In the genomic region with DNA sequence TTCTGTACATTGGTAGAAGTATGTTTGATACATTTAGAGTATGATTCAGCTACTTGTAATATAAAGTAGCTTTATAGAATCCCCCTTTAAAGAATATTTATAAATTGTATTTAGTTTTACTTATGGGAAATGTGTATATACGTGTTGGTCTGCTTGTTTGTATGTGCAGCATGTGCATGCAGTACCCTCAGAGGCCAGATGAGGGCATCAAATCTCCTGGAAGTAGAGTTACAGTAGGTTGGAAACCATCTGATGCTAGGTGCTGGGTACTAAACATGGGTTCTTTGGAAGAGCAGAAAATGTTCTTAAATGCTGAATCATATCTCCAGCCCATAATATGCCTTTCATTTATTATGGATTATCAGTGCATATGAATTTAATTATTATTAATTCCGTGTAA, we compare ENCODE assay signal across 20 mouse cellular contexts. TPM values are rescaled to one million over a fixed set of nuclear protein-coding genes. Genes with fewer than 3 reads are reported as not detected.
A peak's percentile ranks its signal among the peaks of the same experiment; 100 is the strongest.
DNase-seq lines count a peak whose midpoint lies in the region; ATAC-seq and TF ChIP-seq lines count a peak whose summit lies in the region.
"Had no signal": no experiment of that assay in that cellular context is flagged by ENCODE, and none has a peak within 500 bp of the region (broad histone marks: within the 10 kb centered on the region; RNA-seq: fewer than 3 reads in every experiment).

No protein-coding gene starts in this region.

- no peak for DNase-seq in hindbrain, postnatal 0 days (ENCODE audit: low spot score)
- no peak for DNase-seq in hindbrain, embryonic 11.5 days (ENCODE audit: low spot score)
- DNase-seq in liver, postnatal 0 days, result no peak
- DNase-seq in A20 (ENCODE audit: low read depth, low spot score), result peak; percentile 6
- peak; percentile 54 for DNase-seq in ZHBTc4 (ENCODE audit: low read depth, low spot score)
- no peak for DNase-seq in c-Kit-positive CD71-positive TER-119-positive erythroid progenitor cells, embryonic 14.5 days (ENCODE audit: low spot score)
- DNase-seq: adrenal gland, adult 2 months; cerebellum, adult 9-11 months; gastrocnemius, postnatal 25 days; lung, embryonic 14.5 days; lung, postnatal 36 days; thymus, postnatal 36 days had no signal

- no peak overlapping the region for H3K9ac ChIP-seq in hindbrain, postnatal 0 days (replicated peaks; ENCODE audit: low read length)
- H3K9ac ChIP-seq in hindbrain, embryonic 11.5 days (ENCODE audit: low read depth, low read length), result no peak overlapping the region
- no peak overlapping the region for H3K9ac ChIP-seq in liver, postnatal 0 days (replicated peaks)
- no peak overlapping the region for H3K9ac ChIP-seq in liver, embryonic 12.5 days
- no peak overlapping the region for H3K9ac ChIP-seq in heart, embryonic 11.5 days (ENCODE audit: low read depth, low read length)
- H3K9ac ChIP-seq: embryonic facial prominence, embryonic 13.5 days; forebrain, embryonic 15.5 days; kidney, embryonic 15.5 days; lung, embryonic 14.5 days had no signal

- H3K9me3 ChIP-seq in hindbrain, postnatal 0 days (ENCODE audit: low read length), result no peaks in the 10 kb centered on the region
- no peaks in the 10 kb centered on the region for H3K9me3 ChIP-seq in hindbrain, embryonic 11.5 days (ENCODE audit: control insufficient read depth, low read length)
- H3K9me3 ChIP-seq in liver, postnatal 0 days (ENCODE audit: low read length), result no peaks in the 10 kb centered on the region
- H3K9me3 ChIP-seq in liver, embryonic 12.5 days (replicated peaks), result no peaks in the 10 kb centered on the region; the same call in 1 of the 2 replicates
- no peaks in the 10 kb centered on the region for H3K9me3 ChIP-seq in heart, embryonic 11.5 days (replicated peaks; ENCODE audit: control insufficient read depth, low read length)
- H3K9me3 ChIP-seq: embryonic facial prominence, embryonic 13.5 days; forebrain, embryonic 15.5 days; hindbrain, embryonic 10.5 days; kidney, embryonic 15.5 days had no signal

- peak; percentile 41 for TF ChIP-seq CTCF in hindbrain, postnatal 0 days (IDR thresholded peaks at IDR 0.05; ENCODE audit: low read depth)
- peak; percentile 30 for TF ChIP-seq CTCF in liver, postnatal 0 days (IDR thresholded peaks at IDR 0.05; ENCODE audit: low read depth)

- ATAC-seq in hindbrain, postnatal 0 days, result no peak
- no peak for ATAC-seq in hindbrain, embryonic 11.5 days (ENCODE audit: low FRiP score)
- no peak for ATAC-seq in liver, postnatal 0 days
- no peak for ATAC-seq in liver, embryonic 12.5 days
- no peak for ATAC-seq in heart, embryonic 11.5 days (replicated peaks; ENCODE audit: insufficient number of reproducible peaks, low FRiP score, low TSS enrichment)
- ATAC-seq: forebrain, embryonic 15.5 days had no signal

- 92% methylated on average over 2 of the region's 2 CpGs for WGBS in hindbrain, postnatal 0 days
- WGBS in hindbrain, embryonic 11.5 days, result 92% methylated on average over 2 of the region's 2 CpGs
- 82% methylated on average over 2 of the region's 2 CpGs for WGBS in liver, postnatal 0 days (ENCODE audit: insufficient replicate concordance)
- 64% methylated on average over 2 of the region's 2 CpGs for WGBS in liver, embryonic 12.5 days (ENCODE audit: insufficient replicate concordance)
- 80% methylated on average over 2 of the region's 2 CpGs for WGBS in heart, embryonic 11.5 days (ENCODE audit: insufficient replicate concordance)

- H3K4me2 ChIP-seq in hindbrain, postnatal 0 days (ENCODE audit: low read depth, low read length), result no peak overlapping the region
- H3K4me2 ChIP-seq in hindbrain, embryonic 11.5 days (replicated peaks; ENCODE audit: low read depth, low read length), result no peak overlapping the region
- H3K4me2 ChIP-seq in liver, postnatal 0 days (ENCODE audit: low read depth, low read length), result no peak overlapping the region
- no peak overlapping the region for H3K4me2 ChIP-seq in liver, embryonic 12.5 days
- no peak overlapping the region for H3K4me2 ChIP-seq in heart, embryonic 11.5 days
- H3K4me2 ChIP-seq: embryonic facial prominence, embryonic 13.5 days; forebrain, embryonic 15.5 days; kidney, embryonic 15.5 days; liver, embryonic 11.5 days; lung, embryonic 14.5 days had no signal

- H3K27me3 ChIP-seq in hindbrain, postnatal 0 days (ENCODE audit: insufficient read depth, low read length), result no peaks in the 10 kb centered on the region
- no peaks in the 10 kb centered on the region for H3K27me3 ChIP-seq in hindbrain, embryonic 11.5 days (ENCODE audit: control insufficient read depth, insufficient read depth, low read length)
- H3K27me3 ChIP-seq in liver, postnatal 0 days (ENCODE audit: insufficient read depth, low read length), result no peaks in the 10 kb centered on the region
- no peaks in the 10 kb centered on the region for H3K27me3 ChIP-seq in liver, embryonic 12.5 days (replicated peaks)
- no peaks in the 10 kb centered on the region for H3K27me3 ChIP-seq in heart, embryonic 11.5 days (ENCODE audit: control insufficient read depth, insufficient read depth, low read length)
- H3K27me3 ChIP-seq: embryonic facial prominence, embryonic 13.5 days; forebrain, embryonic 15.5 days; kidney, embryonic 15.5 days had no signal

- no peaks in the 10 kb centered on the region for H3K4me1 ChIP-seq in hindbrain, postnatal 0 days (ENCODE audit: insufficient read depth, low read length)
- no peaks in the 10 kb centered on the region for H3K4me1 ChIP-seq in hindbrain, embryonic 11.5 days (replicated peaks; ENCODE audit: control insufficient read depth, insufficient read depth, low read length)
- H3K4me1 ChIP-seq in liver, postnatal 0 days (ENCODE audit: insufficient read depth), result no peaks in the 10 kb centered on the region
- H3K4me1 ChIP-seq in liver, embryonic 12.5 days, result no peaks in the 10 kb centered on the region
- H3K4me1 ChIP-seq in heart, embryonic 11.5 days (ENCODE audit: control insufficient read depth, insufficient read depth, low read length), result no peaks in the 10 kb centered on the region
- H3K4me1 ChIP-seq: embryonic facial prominence, embryonic 13.5 days; forebrain, embryonic 15.5 days; hindbrain, embryonic 10.5 days; kidney, embryonic 15.5 days had no signal

- no peak for TF ChIP-seq EP300 in liver, postnatal 0 days (IDR thresholded peaks at IDR 0.05; ENCODE audit: low read depth)

- H3K36me3 ChIP-seq in hindbrain, postnatal 0 days (ENCODE audit: insufficient read depth, low read length), result no peaks in the 10 kb centered on the region
- no peaks in the 10 kb centered on the region for H3K36me3 ChIP-seq in hindbrain, embryonic 11.5 days (ENCODE audit: control insufficient read depth, insufficient read depth, low read length)
- H3K36me3 ChIP-seq in liver, postnatal 0 days (replicated peaks; ENCODE audit: insufficient read depth, low read length), result no peaks in the 10 kb centered on the region
- no peaks in the 10 kb centered on the region for H3K36me3 ChIP-seq in liver, embryonic 12.5 days
- H3K36me3 ChIP-seq in heart, embryonic 11.5 days (ENCODE audit: control insufficient read depth, insufficient read depth, low read length), result no peaks in the 10 kb centered on the region
- H3K36me3 ChIP-seq: embryonic facial prominence, embryonic 13.5 days; forebrain, embryonic 15.5 days; hindbrain, embryonic 10.5 days; kidney, embryonic 15.5 days had no signal

- H3K4me3 ChIP-seq in hindbrain, postnatal 0 days (ENCODE audit: low read length), result no peak overlapping the region
- no peak overlapping the region for H3K4me3 ChIP-seq in hindbrain, embryonic 11.5 days (ENCODE audit: low read depth, low read length)
- no peak overlapping the region for H3K4me3 ChIP-seq in liver, postnatal 0 days (ENCODE audit: low read depth, low read length)
- no peak overlapping the region for H3K4me3 ChIP-seq in liver, embryonic 12.5 days
- no peak overlapping the region for H3K4me3 ChIP-seq in heart, embryonic 11.5 days (ENCODE audit: low read depth, low read length)
- H3K4me3 ChIP-seq: embryonic facial prominence, embryonic 13.5 days; forebrain, embryonic 15.5 days; hindbrain, embryonic 10.5 days; kidney, embryonic 15.5 days had no signal

- H3K27ac ChIP-seq in hindbrain, postnatal 0 days, result no peak overlapping the region
- H3K27ac ChIP-seq in hindbrain, embryonic 11.5 days (ENCODE audit: low read depth, low read length), result no peak overlapping the region
- no peak overlapping the region for H3K27ac ChIP-seq in liver, postnatal 0 days (ENCODE audit: low read depth)
- no peak overlapping the region for H3K27ac ChIP-seq in liver, embryonic 12.5 days
- H3K27ac ChIP-seq in heart, embryonic 11.5 days (ENCODE audit: low read depth, low read length), result no peak overlapping the region
- H3K27ac ChIP-seq: embryonic facial prominence, embryonic 13.5 days; forebrain, embryonic 15.5 days; hindbrain, embryonic 10.5 days; kidney, embryonic 15.5 days had no signal

RNA-seq across cellular contexts. Expression of gene Grin3a, which starts 46.2 kb away (rescaled TPM):
- 83.7 and 98.7 TPM in 2 replicates for total RNA-seq in hindbrain, postnatal 0 days (2014; rRNA removed)
- 22.0 and 26.2 TPM in 2 replicates for polyA plus RNA-seq in hindbrain, postnatal 0 days (2015; fragmentation: Nextera tagmentation; extraction: Ambion mirVana)
- polyA plus RNA-seq in hindbrain, embryonic 11.5 days (2014; fragmentation: Nextera tagmentation; extraction: Ambion mirVana), result 1.1 and 1.5 TPM in 2 replicates
- polyA plus RNA-seq in liver, postnatal 0 days (2015; fragmentation: Nextera tagmentation; extraction: Ambion mirVana), result not detected in 2 replicates
- 0.11 and 0.23 TPM in 2 replicates for polyA plus RNA-seq in liver, embryonic 12.5 days (2016; fragmentation: Nextera tagmentation; extraction: Ambion mirVana)
- 2.4 TPM in 2 replicates for polyA plus RNA-seq in heart, embryonic 11.5 days (2014; fragmentation: Nextera tagmentation; extraction: Ambion mirVana)
- total RNA-seq: megakaryocyte-erythroid progenitor cell, adult 5-6 weeks had no signal

Comparison
In these comparisons a context has a peak if more than half of its experiments do, and no peak if none do; other contexts are left out.
1. DNase-seq: peak in A20 (single experiment) and ZHBTc4 (single experiment); none in hindbrain, postnatal 0 days (single experiment), hindbrain, embryonic 11.5 days (single experiment), liver, postnatal 0 days (single experiment) and c-Kit-positive CD71-positive TER-119-positive erythroid progenitor cells, embryonic 14.5 days (single experiment).